Mouse (Mus musculus) liver, embryonic 14.5 days (tissue): ENCODE measurements around the gene Tnc. TPM values are rescaled to one million over a fixed set of nuclear protein-coding genes. Genes with fewer than 3 reads are reported as not detected.

Experiments used
- ATAC-seq: fragments of 200-750 bp; cut with Nextera tagmentation; 2 replicates; pipeline ENCODE4 v1.8.0; 2017; ENCODE audit warnings: moderate number of reproducible peaks, mild to moderate bottlenecking, moderate library complexity; ENCODE audit not compliant: insufficient read depth
- DNase-seq, 3 experiments: peaks; one replicate each; pipeline ENCODE4 v3.0.0-alpha.2; 2012 to 2013; ENCODE audit warnings: low read depth in 3 of 3, low spot score in 3 of 3
- H3K27ac ChIP-seq: fragments of 300-500 bp; sonication (generic); 2 replicates; pipeline ENCODE4 v1.5.1; 2014; ENCODE audit warnings: moderate library complexity, mild to moderate bottlenecking, control low read depth, inconsistent platforms
- H3K27me3 ChIP-seq: fragments of 300-500 bp; sonication (generic); 2 replicates; pipeline ENCODE4 v1.6.1; 2014; ENCODE audit warnings: mild to moderate bottlenecking, low read length, moderate library complexity; ENCODE audit not compliant: control insufficient read depth, insufficient read depth
- H3K36me3 ChIP-seq: fragments of 300-500 bp; sonication (generic); replicated peaks from 2 replicates; pipeline ENCODE4 v1.6.1; 2014; ENCODE audit warnings: low read depth; ENCODE audit not compliant: control insufficient read depth, insufficient read depth
- H3K4me1 ChIP-seq, 2 experiments: fragments of 200-500 bp in 1 of 2; fragments of 300-500 bp in 1 of 2; sonication (generic) in 1 of 2; replicated peaks; 2 replicates each; pipeline ENCODE4 v1.6.1; 2012 to 2014; ENCODE audit warnings: antibody characterized with exemption in 1 of 2, inconsistent platforms in 1 of 2, low read length in 1 of 2; ENCODE audit not compliant: control insufficient read depth in 2 of 2, insufficient read depth in 2 of 2
- H3K4me2 ChIP-seq: fragments of 300-500 bp; sonication (generic); 2 replicates; pipeline ENCODE4 v1.6.1; 2014; ENCODE audit warnings: low read depth, mild to moderate bottlenecking, control low read depth, moderate library complexity
- H3K4me3 ChIP-seq, 2 experiments: fragments of 200-500 bp in 1 of 2; fragments of 300-500 bp in 1 of 2; sonication (generic) in 1 of 2; 2 replicates each; pipeline ENCODE4 v1.5.1; 2012 to 2014; ENCODE audit warnings: low read depth in 2 of 2, low read length in 2 of 2, mild to moderate bottlenecking in 2 of 2, control low read depth in 1 of 2, inconsistent platforms in 1 of 2, moderate library complexity in 1 of 2; ENCODE audit not compliant: insufficient read depth in 1 of 2
- H3K9ac ChIP-seq: fragments of 300-500 bp; sonication (generic); replicated peaks from 2 replicates; pipeline ENCODE4 v1.6.1; 2014; ENCODE audit warnings: mild to moderate bottlenecking, control low read depth, moderate library complexity
- H3K9me3 ChIP-seq: fragments of 300-500 bp; sonication (generic); 2 replicates; pipeline ENCODE4 v1.6.1; 2016; ENCODE audit warnings: low read length, mixed read lengths; ENCODE audit not compliant: control insufficient read depth
- CTCF ChIP-seq: IDR thresholded peaks from 2 replicates; pipeline ENCODE4 v1.5.1; 2016; ENCODE audit warnings: antibody characterized with exemption, low read depth, control low read depth
- EP300 ChIP-seq: IDR thresholded peaks from 2 replicates; pipeline ENCODE4 v1.6.1; 2016; ENCODE audit warnings: antibody characterized with exemption, low read depth
- WGBS: fragments of 180-500 bp; shearing (Covaris S2); extraction: QIAGEN DNeasy Blood & Tissue Kit; methylation state at CpG from one replicate; pipeline ENCODE4 v1.1.7; 2014; ENCODE audit not compliant: insufficient replicate concordance; 5-methylcytosine and 5-hydroxymethylcytosine counted together
- polyA plus RNA-seq, 2 experiments: library from polyadenylated mRNA; depleted of rRNA in 1 of 2; stranded (reverse) in 1 of 2; unstranded in 1 of 2; fragments of >200 nt; fragmentation: Nextera tagmentation in 1 of 2; extraction: Ambion mirVana in 1 of 2; gene quantifications; 2 replicates each; pipeline versions ENCODE4 v1.2.1 to v1.2.3; 2012 to 2014

Tnc gene
- polyA plus RNA-seq, 2 experiments = 1.8 to 2.0 TPM

DNA sequence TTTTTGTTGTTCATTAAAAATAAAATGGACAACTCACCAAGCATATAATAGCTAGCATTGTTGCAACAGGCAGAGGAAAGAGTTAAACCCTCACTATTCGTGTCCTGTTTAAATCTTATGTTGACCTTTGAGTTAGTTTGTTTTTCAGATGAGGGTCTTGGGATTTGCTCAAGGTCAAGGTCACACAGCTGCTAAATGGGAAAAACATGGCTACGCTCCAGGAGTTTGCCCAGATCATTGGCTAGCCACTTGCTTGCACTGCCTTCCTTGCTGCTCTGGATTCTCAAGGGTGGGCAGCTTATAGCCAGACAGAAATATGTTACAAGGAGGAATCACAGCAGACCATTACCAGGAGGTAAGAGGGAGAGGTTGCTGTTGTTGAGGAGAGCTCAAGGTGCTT, 67.2 kb downstream of the Tnc start:
- TF ChIP-seq CTCF (no peak), EP300 (no peak)
- no peaks in the 10 kb centered on the region for H3K27me3 ChIP-seq
- no peak overlapping the region for H3K27ac ChIP-seq
- 35% methylated on average over 2 of the region's 2 CpGs for WGBS
- H3K4me3 ChIP-seq = no peak overlapping the region
- no peak for DNase-seq
- H3K4me1 ChIP-seq = peaks cover 0 to 11% of the 10 kb centered on the region in 2 experiments; a peak in 2 of 4 replicates
- H3K36me3 ChIP-seq = no peaks in the 10 kb centered on the region
- no peak overlapping the region for H3K9ac ChIP-seq
- no peak overlapping the region for H3K4me2 ChIP-seq
- ATAC-seq = no peak
- H3K9me3 ChIP-seq = no peaks in the 10 kb centered on the region

DNA sequence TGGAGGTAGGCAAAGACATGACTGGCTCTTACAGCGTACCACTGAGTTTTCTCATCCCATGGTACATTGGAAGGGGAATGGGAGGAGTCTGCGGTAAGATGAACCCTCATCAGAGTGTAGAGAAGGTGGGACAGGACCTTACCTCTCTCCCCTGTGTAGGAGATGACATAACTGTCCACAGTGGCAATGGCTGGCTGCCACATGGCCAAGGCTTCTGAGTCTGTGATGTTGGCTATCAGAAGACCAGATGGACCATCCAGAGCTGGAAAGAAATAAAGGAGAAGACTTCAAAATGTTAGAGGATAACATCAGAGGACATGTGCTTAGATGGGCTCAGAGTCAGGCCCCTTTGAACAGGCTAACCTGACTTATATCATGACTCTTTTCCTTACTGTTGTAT, 74.3 kb downstream of the Tnc start:
- no peaks in the 10 kb centered on the region for H3K36me3 ChIP-seq
- ATAC-seq = no peak
- WGBS = 62% methylated on average over 2 of the region's 2 CpGs

GRCm38 (mm10) chr4:63971762-63972161, 75.1 kb downstream of the Tnc start:
- H3K4me1 ChIP-seq = no peaks in the 10 kb centered on the region
- H3K27ac ChIP-seq = no peak overlapping the region
- H3K36me3 ChIP-seq = no peaks in the 10 kb centered on the region
- ATAC-seq = no peak
- H3K27me3 ChIP-seq = no peaks in the 10 kb centered on the region
- DNase-seq = no peak
- TF ChIP-seq EP300 (no peak), CTCF (no peak)
- no peak overlapping the region for H3K4me2 ChIP-seq
- H3K9ac ChIP-seq = no peak overlapping the region
- H3K4me3 ChIP-seq = no peak overlapping the region
- WGBS = 71% methylated on average over 1 of the region's 1 CpGs
- no peaks in the 10 kb centered on the region for H3K9me3 ChIP-seq

More for the DNA sequence above, 74.3 kb downstream of the Tnc start:
- no peak overlapping the region for H3K4me2 ChIP-seq
- no peak overlapping the region for H3K4me3 ChIP-seq
- DNase-seq = no peak
- no peaks in the 10 kb centered on the region for H3K4me1 ChIP-seq
- no peaks in the 10 kb centered on the region for H3K27me3 ChIP-seq
- H3K9ac ChIP-seq = no peak overlapping the region
- H3K9me3 ChIP-seq = no peaks in the 10 kb centered on the region
- TF ChIP-seq EP300 (no peak), CTCF (no peak)
- H3K27ac ChIP-seq = no peak overlapping the region

DNA sequence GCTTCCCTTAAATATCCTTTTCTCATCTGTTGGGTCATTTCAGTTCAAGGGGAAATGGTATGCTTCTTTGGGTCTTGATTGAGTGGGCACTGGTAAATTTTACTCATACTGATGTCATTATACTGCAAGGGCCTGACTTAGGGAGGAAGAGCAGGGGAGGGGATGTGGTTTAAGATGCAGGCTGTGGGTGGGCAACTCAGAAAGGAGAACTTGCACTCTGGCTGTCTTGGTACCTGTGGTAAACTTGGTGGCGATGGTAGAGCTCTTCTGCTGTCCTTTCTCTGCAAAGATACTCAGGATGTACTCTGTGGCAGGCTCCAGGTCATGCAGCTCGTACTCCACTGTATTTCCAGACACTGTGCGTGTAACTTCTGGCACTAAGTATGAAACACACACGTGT, 75.9 kb downstream of the Tnc start:
- DNase-seq = no peak
- TF ChIP-seq CTCF (no peak), EP300 (no peak)
- no peaks in the 10 kb centered on the region for H3K4me1 ChIP-seq
- 27% methylated on average over 4 of the region's 4 CpGs for WGBS
- H3K36me3 ChIP-seq = no peaks in the 10 kb centered on the region
- no peaks in the 10 kb centered on the region for H3K27me3 ChIP-seq
- H3K27ac ChIP-seq = no peak overlapping the region
- H3K9ac ChIP-seq = no peak overlapping the region
- ATAC-seq = no peak
- H3K4me3 ChIP-seq = no peak overlapping the region
- H3K9me3 ChIP-seq = no peaks in the 10 kb centered on the region
- no peak overlapping the region for H3K4me2 ChIP-seq

GRCm38 (mm10) chr4:63969891-63970290, 76.9 kb downstream of the Tnc start:
- Histone ChIP-seq H3K27ac (no peak overlapping the region), H3K4me1 (no peaks in the 10 kb centered on the region), H3K27me3 (no peaks in the 10 kb centered on the region), H3K36me3 (no peaks in the 10 kb centered on the region), H3K4me3 (no peak overlapping the region), H3K9ac (no peak overlapping the region), H3K9me3 (no peaks in the 10 kb centered on the region), H3K4me2 (no peak overlapping the region)
- ATAC-seq (no peak), DNase-seq (no peak)
- no peak for TF ChIP-seq CTCF
- TF ChIP-seq EP300 = no peak
- WGBS = 53% methylated on average over 3 of the region's 3 CpGs

DNA sequence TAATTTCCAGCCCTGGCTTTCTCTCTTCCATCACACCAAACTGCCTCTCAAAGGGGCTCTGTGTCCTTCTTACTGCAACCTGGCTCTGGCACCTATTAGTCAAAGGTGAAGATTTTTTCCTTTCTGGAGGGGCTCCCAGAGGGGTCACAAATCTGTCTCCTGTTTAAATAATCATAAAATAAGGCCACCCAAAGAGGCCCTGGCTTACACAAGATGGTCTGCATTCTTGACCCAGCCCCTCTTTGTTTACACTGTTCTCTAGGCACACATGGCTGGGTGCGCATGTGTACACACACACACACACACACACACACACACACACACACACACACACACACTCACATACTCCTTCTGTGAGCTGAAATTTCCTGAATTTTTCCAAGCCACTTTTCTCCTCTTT, 83.4 kb downstream of the Tnc start:
- no peaks in the 10 kb centered on the region for H3K9me3 ChIP-seq
- WGBS = 57% methylated on average over 1 of the region's 1 CpGs
- ATAC-seq = no peak

More for the DNA sequence above, 83.4 kb downstream of the Tnc start:
- no peak overlapping the region for H3K4me2 ChIP-seq
- DNase-seq = no peak
- H3K4me3 ChIP-seq = no peak overlapping the region
- H3K9ac ChIP-seq = no peak overlapping the region
- H3K27ac ChIP-seq = no peak overlapping the region
- no peaks in the 10 kb centered on the region for H3K36me3 ChIP-seq
- no peaks in the 10 kb centered on the region for H3K27me3 ChIP-seq
- TF ChIP-seq CTCF (no peak), EP300 (no peak)
- H3K4me1 ChIP-seq = no peaks in the 10 kb centered on the region
